Comparison of ENCODE assay signal across 25 mouse cellular contexts in the genomic region with DNA sequence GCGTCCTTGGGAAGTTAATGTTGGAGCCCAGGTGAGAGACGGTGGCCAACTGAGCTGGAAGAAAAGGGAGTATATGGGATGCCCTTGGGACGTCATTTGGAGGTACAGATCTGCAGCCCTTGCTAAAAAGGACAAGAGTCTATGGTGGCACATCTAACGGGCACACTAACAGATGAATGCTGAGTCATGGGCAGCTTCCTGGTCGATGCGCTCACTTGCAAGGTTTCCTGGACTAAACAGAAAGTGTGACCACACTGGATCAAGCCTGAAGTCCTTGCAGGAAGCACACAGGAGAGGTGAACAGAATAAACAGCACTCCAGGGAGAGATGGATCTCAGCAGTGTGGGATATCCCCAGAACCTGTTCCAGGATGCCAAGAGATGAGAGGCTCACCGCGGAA.
A peak's percentile ranks its signal among the peaks of the same experiment; 100 is the strongest.
DNase-seq lines count a peak whose midpoint lies in the region; ATAC-seq and TF ChIP-seq lines count a peak whose summit lies in the region.
"Had no signal": no experiment of that assay in that cellular context is flagged by ENCODE, and none has a peak within 500 bp of the region (broad histone marks: within the 10 kb centered on the region; RNA-seq: fewer than 3 reads in every experiment).

No protein-coding gene starts in this region.

- 95% methylated on average over 8 of the region's 8 CpGs for WGBS in forebrain, embryonic 10.5 days
- WGBS in forebrain, embryonic 14.5 days, result 90% methylated on average over 8 of the region's 8 CpGs
- 86% methylated on average over 8 of the region's 8 CpGs for WGBS in liver, adult 2 months
- WGBS in liver, embryonic 12.5 days (ENCODE audit: insufficient replicate concordance), result 63% methylated on average over 8 of the region's 8 CpGs

- no peak overlapping the region for H3K9ac ChIP-seq in forebrain, embryonic 14.5 days (ENCODE audit: low read length)
- H3K9ac ChIP-seq in liver, adult 2 months (ENCODE audit: low read depth, low read length), result no peak overlapping the region
- no peak overlapping the region for H3K9ac ChIP-seq in liver, embryonic 12.5 days
- H3K9ac ChIP-seq: embryonic facial prominence, embryonic 12.5 days; embryonic facial prominence, embryonic 15.5 days; forebrain, embryonic 15.5 days; hindbrain, embryonic 13.5 days; intestine, embryonic 15.5 days had no signal

- H3K9me3 ChIP-seq in forebrain, embryonic 10.5 days, result no peaks in the 10 kb centered on the region; the same call in 1 of the 2 replicates
- no peaks in the 10 kb centered on the region for H3K9me3 ChIP-seq in forebrain, embryonic 14.5 days (replicated peaks; ENCODE audit: control insufficient read depth, low read length)
- H3K9me3 ChIP-seq in liver, embryonic 12.5 days (replicated peaks), result no peaks in the 10 kb centered on the region
- H3K9me3 ChIP-seq: embryonic facial prominence, embryonic 12.5 days; embryonic facial prominence, embryonic 15.5 days; forebrain, embryonic 15.5 days; G1E; hindbrain, embryonic 10.5 days; hindbrain, embryonic 13.5 days; intestine, embryonic 15.5 days had no signal

- TF ChIP-seq POLR2A in liver, adult 2 months (IDR thresholded peaks at IDR 0.05; ENCODE audit: extremely low read depth, insufficient read depth, low read length), result no peak

- 0 out of 2 replicates have a peak overlapping the region, but pooled peaks have one; percentile 25 for H3K27ac ChIP-seq in forebrain, embryonic 10.5 days
- no peak overlapping the region for H3K27ac ChIP-seq in forebrain, embryonic 14.5 days (ENCODE audit: low read depth, low read length)
- no peak overlapping the region for H3K27ac ChIP-seq in liver, adult 2 months (replicated peaks; ENCODE audit: insufficient read depth, low read depth, low read length)
- no peak overlapping the region for H3K27ac ChIP-seq in liver, embryonic 12.5 days
- H3K27ac ChIP-seq: embryonic facial prominence, embryonic 12.5 days; embryonic facial prominence, embryonic 15.5 days; forebrain, embryonic 15.5 days; heart, adult 2 months; intestine, embryonic 15.5 days had no signal

- no peak for TF ChIP-seq CTCF in liver, adult 2 months (IDR thresholded peaks at IDR 0.05; ENCODE audit: low read depth, low read length)

- H3K4me1 ChIP-seq in forebrain, embryonic 10.5 days, result peaks cover 54% of the 10 kb centered on the region
- H3K4me1 ChIP-seq in forebrain, embryonic 14.5 days (ENCODE audit: control insufficient read depth, insufficient read depth, low read length), result peaks cover 23% of the 10 kb centered on the region
- peaks cover 10% of the 10 kb centered on the region for H3K4me1 ChIP-seq in liver, adult 2 months (ENCODE audit: control insufficient read depth, insufficient read depth, low read length)
- no peaks in the 10 kb centered on the region for H3K4me1 ChIP-seq in liver, embryonic 12.5 days

- no peaks in the 10 kb centered on the region for H3K79me2 ChIP-seq in liver, adult 2 months (ENCODE audit: control insufficient read depth, insufficient read depth, low read length)

- H3K4me2 ChIP-seq in forebrain, embryonic 14.5 days (ENCODE audit: low read length), result no peak overlapping the region
- H3K4me2 ChIP-seq in liver, embryonic 12.5 days, result no peak overlapping the region
- H3K4me2 ChIP-seq: embryonic facial prominence, embryonic 12.5 days; embryonic facial prominence, embryonic 15.5 days; forebrain, embryonic 15.5 days; heart, embryonic 11.5 days; hindbrain, embryonic 13.5 days; intestine, embryonic 15.5 days had no signal

- peaks cover 53% of the 10 kb centered on the region for H3K27me3 ChIP-seq in forebrain, embryonic 10.5 days (ENCODE audit: poor library complexity, severe bottlenecking)
- no peaks in the 10 kb centered on the region for H3K27me3 ChIP-seq in forebrain, embryonic 14.5 days (replicated peaks; ENCODE audit: control insufficient read depth, insufficient read depth, low read length)
- H3K27me3 ChIP-seq in liver, adult 2 months (ENCODE audit: control insufficient read depth, insufficient read depth, low read length), result no peaks in the 10 kb centered on the region
- H3K27me3 ChIP-seq in liver, embryonic 12.5 days (replicated peaks), result peaks cover 5% of the 10 kb centered on the region; the same call in 1 of the 2 replicates
- H3K27me3 ChIP-seq: CH12.LX; embryonic facial prominence, embryonic 12.5 days; embryonic facial prominence, embryonic 15.5 days; forebrain, embryonic 15.5 days; intestine, embryonic 15.5 days; Patski had no signal

- no peak overlapping the region for H3K4me3 ChIP-seq in forebrain, embryonic 10.5 days
- H3K4me3 ChIP-seq in forebrain, embryonic 14.5 days (ENCODE audit: low read depth, low read length), result no peak overlapping the region
- no peak overlapping the region for H3K4me3 ChIP-seq in liver, adult 2 months (ENCODE audit: insufficient read depth, low read depth, low read length)
- no peak overlapping the region for H3K4me3 ChIP-seq in liver, embryonic 12.5 days
- H3K4me3 ChIP-seq: embryonic facial prominence, embryonic 12.5 days; embryonic facial prominence, embryonic 15.5 days; forebrain, embryonic 15.5 days; heart, adult 2 months; hindbrain, embryonic 10.5 days; hindbrain, embryonic 13.5 days; intestine, embryonic 15.5 days had no signal

- no peak for ATAC-seq in forebrain, embryonic 14.5 days
- ATAC-seq in liver, embryonic 12.5 days, result no peak
- peak; percentile 52; a peak in 3 of 4 replicates for ATAC-seq in hematopoietic stem cell, adult 5-6 weeks (replicated peaks in 1 of 2; ENCODE audit: insufficient read depth in 1 of 2, low FRiP score in 2 of 2, low TSS enrichment in 1 of 2, low read depth in 1 of 2, poor library complexity in 2 of 2, severe bottlenecking in 2 of 2)
- ATAC-seq: forebrain, embryonic 15.5 days; hindbrain, embryonic 16.5 days; intestine, embryonic 15.5 days; Patski had no signal

- peaks cover 68% of the 10 kb centered on the region for H3K36me3 ChIP-seq in forebrain, embryonic 10.5 days (replicated peaks)
- H3K36me3 ChIP-seq in forebrain, embryonic 14.5 days (ENCODE audit: control insufficient read depth, insufficient read depth, low read length), result no peaks in the 10 kb centered on the region
- no peaks in the 10 kb centered on the region for H3K36me3 ChIP-seq in liver, adult 2 months (ENCODE audit: control insufficient read depth, insufficient read depth, low read length)
- no peaks in the 10 kb centered on the region for H3K36me3 ChIP-seq in liver, embryonic 12.5 days
- H3K36me3 ChIP-seq: embryonic facial prominence, embryonic 12.5 days; embryonic facial prominence, embryonic 15.5 days; forebrain, embryonic 15.5 days; G1E; intestine, embryonic 15.5 days had no signal

- no peak for DNase-seq in forebrain, embryonic 10.5 days (ENCODE audit: extremely low spot score, low spot score)
- no peak for DNase-seq in forebrain, embryonic 14.5 days (ENCODE audit: low spot score)
- DNase-seq in liver, adult 2 months (ENCODE audit: extremely low read depth, low read depth, low spot score), result peak; percentile 19
- DNase-seq in thymus, postnatal 36 days, result no peak
- DNase-seq: adrenal gland, postnatal 10 days; adrenal gland, postnatal 36 days; B cell, adult 2 months; cerebellum, adult 18-20 months; cerebellum, adult 9-10 months; cerebellum, postnatal 14 days; gastrocnemius, postnatal 25 days; heart, adult 2 months had no signal

Comparison
In these comparisons a context has a peak if more than half of its experiments do, and no peak if none do; other contexts are left out.
1. ATAC-seq: peak in hematopoietic stem cell, adult 5-6 weeks (2 of 2); none in forebrain, embryonic 14.5 days (single experiment) and liver, embryonic 12.5 days (single experiment).